Mouse (Mus musculus): Measurements from ENCODE around the gene Gm10277.
A peak's percentile ranks its signal among the peaks of the same experiment; 100 is the strongest.

Gene Gm10277

GRCm38 (mm10) chr11:77787707-77788106 is at the start of gene Gm10277:
Gm10277 (minus strand) TSS chr11:77787747.
- DNase-seq (ENCODE audit: low spot score in 2 of 2), result no peak

DNA sequence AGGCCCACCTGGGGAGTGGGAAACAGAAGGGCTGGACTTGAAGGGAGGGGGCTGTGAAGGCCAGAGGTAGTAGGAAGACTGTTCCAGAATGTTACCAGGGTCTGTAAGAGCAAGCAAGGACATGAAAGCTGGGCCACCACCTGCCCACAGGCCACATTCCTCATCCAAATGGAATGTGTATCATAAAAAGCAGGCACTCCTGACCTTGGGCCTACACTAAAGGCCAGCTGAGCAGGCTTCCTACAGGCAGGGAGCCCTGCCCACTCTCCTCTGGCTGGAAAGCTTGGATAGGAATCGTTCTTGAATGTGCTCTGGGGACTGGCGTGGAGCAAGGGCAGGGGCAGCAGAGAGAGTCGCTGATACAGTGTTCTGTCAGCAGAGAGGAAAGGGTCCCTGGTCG is 49.2 kb upstream of the Gm10277 start:
- DNase-seq (ENCODE audit: low spot score in 2 of 2), result no peak

GRCm38 (mm10) chr11:77836290-77836689 is 48.7 kb upstream of the Gm10277 start:
- no peak for DNase-seq (ENCODE audit: low spot score in 2 of 2)

DNA sequence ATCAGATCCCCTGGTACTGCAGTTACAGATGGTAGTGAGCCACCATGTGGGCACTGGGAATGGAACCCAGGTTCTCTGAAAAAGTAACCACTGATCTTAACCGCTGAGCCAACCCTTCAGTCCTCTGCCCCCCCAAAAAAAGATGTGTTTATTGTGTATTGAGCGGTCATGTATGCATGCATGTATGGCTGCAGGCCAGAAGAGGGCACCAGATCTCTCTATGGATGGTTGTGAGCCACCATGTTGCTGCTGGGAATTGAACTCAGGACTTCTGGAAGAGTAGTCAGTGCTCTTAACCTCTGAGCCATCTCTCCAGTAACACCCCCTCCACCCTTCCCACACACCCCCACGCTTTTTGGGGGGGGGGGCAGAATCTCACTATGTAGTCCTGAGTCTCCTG is 47.6 kb upstream of the Gm10277 start:
- no peak for DNase-seq (ENCODE audit: low spot score in 2 of 2)

DNA sequence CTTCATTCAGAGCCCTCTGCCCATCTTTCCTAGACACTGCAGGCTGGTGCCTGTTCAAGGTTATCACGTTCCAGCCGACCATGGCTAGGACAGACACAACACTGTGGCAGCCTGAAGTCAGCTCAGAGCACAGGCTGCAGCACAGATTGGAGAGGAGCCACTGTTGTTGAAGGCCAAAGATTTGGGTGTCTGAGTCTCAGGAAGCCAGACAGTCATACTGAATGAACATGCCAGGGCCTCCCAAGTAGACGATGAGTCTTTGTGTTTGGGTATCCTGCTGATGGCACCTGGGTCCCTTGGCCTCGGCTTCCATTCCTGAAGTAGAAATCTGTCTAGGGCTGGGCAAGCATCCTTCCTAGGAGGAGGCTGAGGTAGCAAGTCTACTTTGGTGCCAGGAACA is 45.0 kb upstream of the Gm10277 start:
- DNase-seq (ENCODE audit: low spot score in 2 of 2), result no peak

DNA sequence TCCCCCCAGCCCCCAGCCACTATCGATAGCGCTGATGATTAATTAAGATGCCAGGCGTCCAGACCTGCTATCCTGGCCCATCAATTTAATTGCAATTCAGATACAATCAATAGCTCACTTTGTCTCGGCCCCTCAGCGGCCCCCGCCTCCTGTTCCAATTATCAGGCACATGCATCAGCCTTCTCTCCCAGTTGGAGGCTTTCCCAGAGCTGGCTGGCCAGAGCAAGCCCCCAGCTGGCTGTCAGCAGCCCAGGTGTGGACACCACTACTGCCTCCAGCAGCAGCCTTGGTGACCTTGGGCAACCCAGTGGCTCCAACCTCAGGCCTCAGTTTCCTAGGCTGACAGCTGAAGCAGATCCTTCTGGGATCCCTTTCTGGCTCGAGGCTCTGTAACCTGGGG is 43.3 kb upstream of the Gm10277 start:
- no peak for DNase-seq (ENCODE audit: low spot score in 2 of 2)

- no peak for DNase-seq (ENCODE audit: low spot score in 2 of 2)
Measured at GRCm38 (mm10) chr11:77829043-77829841, 41.7 kb upstream of the Gm10277 start.

DNA sequence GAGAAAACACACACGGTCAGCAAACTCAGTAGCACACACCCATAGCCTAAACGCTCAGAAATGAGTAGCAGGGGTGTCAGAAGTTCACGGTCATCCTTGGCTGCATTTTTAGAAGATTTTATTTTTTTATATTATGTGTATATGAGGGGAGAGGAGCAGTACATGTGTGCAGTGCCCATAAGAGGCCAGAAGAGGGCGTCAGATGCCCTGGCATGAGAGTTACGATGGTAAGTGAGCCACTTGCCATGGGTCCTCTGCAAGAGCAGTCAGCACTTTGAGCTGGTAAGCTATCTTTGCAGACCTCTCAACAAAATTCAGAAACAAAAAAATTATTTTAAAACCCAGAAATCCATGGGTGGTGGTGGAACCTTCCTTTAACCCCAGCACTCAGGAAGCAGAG is 40.6 kb upstream of the Gm10277 start:
- DNase-seq (ENCODE audit: low spot score in 2 of 2), result no peak

DNA sequence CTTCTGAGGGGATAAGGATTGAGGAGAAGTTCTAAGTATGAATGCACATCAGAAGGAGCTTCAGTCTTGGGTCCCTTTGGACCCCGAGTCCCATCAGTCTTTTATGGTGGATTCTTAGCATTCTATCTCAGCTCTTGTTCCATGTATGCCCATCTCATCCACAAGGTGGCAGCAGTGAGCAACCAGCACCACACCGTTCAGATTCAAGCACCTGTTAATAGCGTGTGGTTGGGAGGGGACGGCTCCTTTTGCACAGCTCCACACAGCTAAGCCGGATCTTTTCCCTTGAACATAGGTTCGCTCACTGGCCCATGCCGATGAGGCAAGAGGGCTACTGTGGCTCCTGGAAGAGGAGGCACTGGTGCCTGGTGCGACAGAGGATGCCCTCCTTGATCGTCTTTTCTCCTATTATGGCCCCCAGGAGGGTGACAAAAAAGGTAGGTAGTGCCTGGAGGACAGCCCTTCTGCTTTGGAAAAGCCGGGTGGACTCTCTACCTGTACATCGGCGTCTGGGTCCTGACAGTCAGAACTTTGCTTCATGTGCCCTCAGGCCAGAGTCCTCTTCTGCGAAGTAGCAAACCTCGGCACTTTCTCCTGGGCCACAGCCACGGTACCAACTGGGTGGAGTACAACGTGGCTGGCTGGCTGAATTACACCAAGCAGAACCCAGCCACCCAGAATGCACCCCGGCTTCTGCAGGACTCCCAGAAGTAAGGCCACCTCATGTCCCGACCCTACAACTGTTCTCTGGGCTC is 39.9 kb upstream of the Gm10277 start:
- peak; percentile 71 to 90 for DNase-seq (ENCODE audit: low spot score in 2 of 2)

DNA sequence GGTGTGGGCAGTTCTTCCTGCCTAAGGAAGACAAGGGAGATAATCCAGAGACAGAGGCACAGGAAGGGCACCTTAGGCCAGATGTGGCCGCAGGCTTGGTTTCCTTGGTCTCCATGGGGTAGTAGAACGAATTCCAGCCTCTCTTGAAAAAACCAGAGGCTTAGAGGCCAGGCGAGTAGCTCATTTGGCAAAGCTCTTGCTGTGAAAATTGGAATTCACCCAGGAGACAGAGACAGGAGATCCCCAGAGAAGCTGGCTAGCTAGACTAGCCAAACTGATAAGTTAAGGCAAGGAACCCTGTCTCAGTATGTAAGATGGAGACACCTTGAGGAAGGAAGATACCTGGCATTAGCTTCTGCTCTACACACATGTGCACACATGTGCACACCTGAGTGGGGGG is 38.8 kb upstream of the Gm10277 start:
- no peak for DNase-seq (ENCODE audit: low spot score in 2 of 2)

DNA sequence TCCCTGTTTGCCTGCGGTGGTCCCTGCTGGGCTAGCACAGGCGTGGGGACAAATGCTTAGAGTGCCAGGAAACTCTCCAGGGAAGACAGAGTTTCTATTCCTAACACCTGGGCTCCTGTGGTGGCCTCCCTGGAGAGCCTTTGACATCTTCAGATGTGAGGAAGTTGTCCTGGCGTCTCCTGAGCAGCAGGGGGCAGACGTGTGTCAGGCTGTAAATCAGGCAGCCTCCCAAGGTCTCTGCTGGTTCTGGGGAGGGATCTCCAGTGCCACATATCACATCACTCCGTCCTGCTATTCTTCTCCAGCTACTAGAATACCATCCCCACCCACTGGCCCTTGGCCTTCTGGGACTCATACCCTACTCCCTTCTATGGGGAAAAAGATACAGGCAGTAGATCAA is 38.3 kb upstream of the Gm10277 start:
- peak; percentile 53 to 84 for DNase-seq (ENCODE audit: low spot score in 2 of 2)

DNA sequence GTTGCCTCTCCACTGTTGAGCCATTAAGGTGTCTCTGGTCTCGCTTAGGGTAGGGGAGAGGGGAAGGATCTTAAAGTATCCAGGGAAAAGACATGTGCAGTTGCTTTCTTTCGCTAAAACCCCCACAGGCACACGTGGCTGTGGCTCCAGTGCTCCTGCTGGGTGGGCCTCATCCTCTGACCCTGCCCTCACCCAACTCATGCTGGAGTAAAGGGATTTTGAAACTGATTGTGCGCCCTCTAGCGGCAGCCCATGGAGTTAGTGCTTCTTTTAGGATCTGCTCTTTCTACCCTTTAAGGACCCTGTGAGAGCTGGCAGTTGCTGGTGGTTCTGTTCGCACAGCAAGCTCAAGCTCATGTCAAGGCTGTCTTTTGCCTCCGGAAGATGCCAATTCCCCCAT is 35.2 kb upstream of the Gm10277 start:
- peak; percentile 53 to 86 for DNase-seq (ENCODE audit: low spot score in 2 of 2)

- DNase-seq (ENCODE audit: low spot score in 2 of 2), result peak; percentile 31 to 78
Measured at GRCm38 (mm10) chr11:77821648-77822047, 34.1 kb upstream of the Gm10277 start.

GRCm38 (mm10) chr11:77816003-77816402 is 28.5 kb upstream of the Gm10277 start:
- DNase-seq (ENCODE audit: low spot score in 2 of 2), result peak; percentile 66 to 85

DNA sequence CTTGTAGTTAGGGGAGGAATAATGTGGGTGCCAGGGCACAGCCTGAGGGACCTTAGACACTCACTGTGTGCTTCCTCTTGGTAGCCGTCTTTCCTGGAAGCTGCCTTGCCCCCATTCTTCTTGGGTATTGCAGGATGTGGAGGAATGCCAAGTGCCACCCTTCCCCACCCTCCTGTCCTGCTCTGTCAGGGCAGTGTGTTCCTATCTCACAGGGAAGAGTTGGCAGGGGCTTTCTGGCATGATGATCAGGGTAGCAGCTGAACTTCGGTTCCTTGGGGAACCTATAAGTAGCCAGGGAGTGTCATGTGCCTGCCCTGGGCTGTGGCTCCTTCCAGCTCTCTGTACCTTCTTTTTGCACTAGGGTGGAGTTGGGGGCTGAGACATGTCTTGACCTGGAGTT is 26.4 kb upstream of the Gm10277 start:
- DNase-seq (ENCODE audit: low spot score in 2 of 2), result no peak

DNA sequence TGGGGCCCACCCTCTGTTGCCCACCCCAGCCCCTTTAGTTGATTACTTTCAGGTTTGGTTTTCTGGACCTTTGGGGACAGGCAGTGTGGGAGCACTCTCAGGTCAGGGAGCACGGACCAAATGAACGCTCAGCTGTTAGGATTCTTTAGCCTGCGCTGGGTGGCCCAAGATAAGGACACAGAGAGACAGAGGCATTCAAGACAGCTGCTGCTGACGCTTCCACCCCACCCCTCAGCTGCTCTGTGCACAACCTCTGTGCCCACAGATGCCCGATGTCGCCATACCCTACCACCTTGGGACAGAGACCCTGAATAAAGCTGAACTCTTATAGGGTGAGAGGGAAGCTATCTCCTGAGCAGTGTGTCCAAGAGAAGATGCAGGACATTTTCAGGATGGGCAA is 22.5 kb upstream of the Gm10277 start:
- DNase-seq (ENCODE audit: low spot score in 2 of 2), result no peak

DNA sequence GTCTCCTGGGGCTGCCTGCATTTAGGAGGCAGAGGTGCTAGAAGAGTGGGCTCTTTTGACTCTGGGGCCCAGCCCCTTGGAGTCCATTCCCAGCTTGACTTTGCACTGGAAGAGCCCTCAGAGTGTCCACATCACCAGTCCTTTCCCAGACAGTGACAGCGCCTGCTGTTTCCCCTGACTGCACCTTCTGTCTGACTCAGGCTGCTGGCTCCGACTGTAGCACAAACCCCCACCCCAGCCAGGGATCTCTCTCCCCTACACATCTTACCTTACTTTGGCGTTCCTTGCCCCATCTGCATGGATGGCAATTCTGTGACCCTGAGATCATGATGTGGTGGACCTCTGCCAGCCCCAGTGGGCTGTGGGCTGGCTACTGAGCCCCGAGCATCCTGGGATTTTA is 21.7 kb upstream of the Gm10277 start:
- no peak for DNase-seq (ENCODE audit: low spot score in 2 of 2)

DNA sequence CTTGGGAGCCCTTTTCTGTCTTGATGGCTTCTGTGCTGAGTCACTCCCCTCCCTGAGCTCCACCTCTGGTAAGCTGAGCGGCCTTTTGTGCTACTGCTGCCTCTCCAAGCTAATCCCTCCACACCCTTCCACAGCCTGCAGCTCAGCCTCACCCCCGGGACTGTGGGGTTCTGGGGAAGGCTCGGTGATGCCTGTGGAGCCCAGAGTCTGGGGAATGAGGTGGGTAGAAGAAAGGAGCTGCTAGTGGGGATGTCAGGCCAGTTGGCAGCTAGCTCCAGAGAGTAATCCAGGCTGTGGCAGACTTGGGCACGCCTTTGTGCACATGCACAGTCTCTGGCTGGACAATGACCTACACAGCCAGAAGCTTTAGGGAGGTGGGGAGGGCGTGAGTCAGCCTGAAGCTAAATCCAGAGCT is 20.5 kb upstream of the Gm10277 start:
- no peak for DNase-seq (ENCODE audit: low spot score in 2 of 2)

- no peak for DNase-seq (ENCODE audit: low spot score in 2 of 2)
Measured at GRCm38 (mm10) chr11:77806855-77807254, 19.3 kb upstream of the Gm10277 start.

- DNase-seq (ENCODE audit: low spot score in 2 of 2), result no peak
Measured at GRCm38 (mm10) chr11:77806218-77806617, 18.7 kb upstream of the Gm10277 start.

DNA sequence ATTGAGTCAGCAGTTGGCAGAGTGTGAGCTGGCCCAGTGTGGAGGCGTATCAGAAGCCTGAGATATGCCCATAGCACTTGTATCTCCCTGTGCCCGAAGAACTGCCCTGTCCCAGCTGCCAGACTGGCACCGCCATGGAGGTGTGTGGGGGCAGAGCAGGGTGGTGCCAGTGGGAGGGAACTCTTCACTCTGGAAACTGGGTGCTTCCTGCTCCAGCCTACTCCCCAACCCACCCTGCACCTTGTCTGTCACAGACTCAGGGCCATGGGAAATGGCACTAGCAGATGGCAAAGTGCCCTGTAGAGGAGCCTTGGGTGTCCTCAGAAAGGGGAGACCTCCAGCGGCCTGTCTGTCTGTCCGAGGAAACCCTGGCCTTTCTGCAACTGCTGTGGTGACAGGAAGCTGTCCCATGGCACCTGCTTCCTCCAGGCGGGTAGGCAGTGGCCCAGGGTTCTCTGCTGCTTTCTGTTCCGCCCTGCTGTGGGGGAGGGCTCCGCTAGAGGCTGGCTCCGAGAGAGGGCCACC is 14.9 kb upstream of the Gm10277 start:
- DNase-seq (ENCODE audit: low spot score in 2 of 2), result peak; percentile 71 to 82

- peak; percentile 72 to 88 for DNase-seq (ENCODE audit: low spot score in 2 of 2)
Measured at GRCm38 (mm10) chr11:77800869-77801701, 13.5 kb upstream of the Gm10277 start.
